Mouse (Mus musculus) embryonic facial prominence, embryonic 10.5 days (tissue): ENCODE measurements at regions not wholly inside any gene's neighbourhood (a gene's known extent, or its start where the extent isn't known, plus 50 kb on each side); places are given as distances from the start of the nearest gene placed in this dataset.

Source experiments
- DNase-seq: peaks from one replicate; pipeline ENCODE4 v3.0.0-alpha.2; 2017; ENCODE audit warnings: low spot score
- H3K27ac ChIP-seq: fragments of 300-500 bp; sonication (generic); replicated peaks from 2 replicates; pipeline ENCODE4 v1.5.1; 2016; ENCODE audit warnings: mild to moderate bottlenecking
- H3K27me3 ChIP-seq: fragments of 300-500 bp; sonication (generic); replicated peaks from 2 replicates; pipeline ENCODE4 v1.6.1; 2016; ENCODE audit warnings: low read depth, mild to moderate bottlenecking; ENCODE audit not compliant: poor library complexity, severe bottlenecking
- H3K36me3 ChIP-seq: fragments of 300-500 bp; sonication (generic); replicated peaks from 2 replicates; pipeline ENCODE4 v1.6.1; 2016; ENCODE audit warnings: mild to moderate bottlenecking, moderate library complexity
- H3K4me1 ChIP-seq: fragments of 300-500 bp; sonication (generic); 2 replicates; pipeline ENCODE4 v1.6.1; 2016
- H3K4me3 ChIP-seq: fragments of 300-500 bp; sonication (generic); 2 replicates; pipeline ENCODE4 v1.5.1; 2016; ENCODE audit warnings: mild to moderate bottlenecking, moderate library complexity
- H3K9me3 ChIP-seq: fragments of 300-500 bp; sonication (generic); 2 replicates; pipeline ENCODE4 v1.6.1; 2016; ENCODE audit warnings: mild to moderate bottlenecking
- WGBS: fragments of 180-500 bp; shearing (Covaris S2); methylation state at CpG from one replicate; pipeline ENCODE4 v1.1.7; 2016; 5-methylcytosine and 5-hydroxymethylcytosine counted together

DNA sequence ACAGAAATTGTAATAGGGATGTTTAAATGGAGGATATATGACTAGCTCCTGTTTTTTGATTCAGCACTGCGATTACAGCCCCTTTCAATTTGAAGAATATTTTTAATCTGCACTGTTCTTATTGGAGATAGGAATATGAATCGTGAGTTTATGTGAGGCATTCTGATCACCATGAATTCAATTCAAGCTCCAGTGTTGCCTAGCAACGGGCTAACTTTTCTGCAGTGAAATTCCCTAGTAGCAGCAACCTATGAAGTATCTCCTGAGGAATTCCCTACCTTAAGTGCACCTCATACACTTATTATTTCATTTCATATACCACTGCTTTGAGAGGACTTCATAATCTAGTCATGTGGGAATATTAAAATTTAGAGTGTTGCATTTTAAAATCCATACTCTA, 465.4 kb upstream of the Rps6ka3 start:
- no peak for DNase-seq
- 85% methylated on average over 3 of the region's 3 CpGs for WGBS
- no peak overlapping the region for H3K27ac ChIP-seq

DNA sequence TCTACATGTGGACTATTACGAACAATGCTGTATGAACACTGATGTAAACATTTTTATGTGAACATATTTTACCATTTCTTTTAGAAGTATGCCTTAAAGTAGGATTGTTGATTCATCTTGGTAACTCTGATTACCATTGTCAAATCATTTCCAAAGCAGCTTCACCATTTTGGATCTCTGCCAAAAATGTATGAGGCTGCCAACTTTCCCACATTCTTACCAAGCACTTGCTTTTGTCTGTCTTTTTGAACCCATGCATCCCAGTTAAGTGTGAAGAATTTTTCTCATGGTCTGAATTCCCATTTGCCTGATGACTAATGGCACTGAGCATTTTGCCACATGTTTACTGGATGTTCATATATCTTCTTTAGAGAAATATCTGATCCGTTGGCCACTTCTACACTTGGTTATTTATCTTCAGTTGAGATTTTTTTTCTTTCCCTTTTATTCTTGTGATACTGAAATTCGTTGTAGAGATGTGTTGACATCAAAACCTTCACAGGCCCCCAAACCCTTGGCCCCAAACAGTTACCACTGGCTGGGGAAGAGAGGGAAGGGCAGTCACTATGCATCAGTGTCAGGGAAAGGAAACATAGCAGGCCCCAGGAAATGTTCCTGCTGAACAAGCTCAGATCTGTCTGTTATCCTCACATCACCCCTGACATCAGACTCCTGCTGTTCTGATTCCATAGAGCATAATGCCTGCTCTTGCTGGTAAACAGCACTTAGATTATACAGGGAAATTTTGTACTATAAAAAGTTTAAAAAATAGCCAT, 464.2 kb upstream of the Rps6ka3 start:
- no peaks in the 10 kb centered on the region for H3K36me3 ChIP-seq
- WGBS: 75% methylated on average over 3 of the region's 3 CpGs
- no peaks in the 10 kb centered on the region for H3K4me1 ChIP-seq
- no peak overlapping the region for H3K4me3 ChIP-seq
- no peak for DNase-seq
- peaks cover 33% of the 10 kb centered on the region for H3K27me3 ChIP-seq
- H3K27ac ChIP-seq: no peak overlapping the region
- H3K9me3 ChIP-seq: no peaks in the 10 kb centered on the region

More for the DNA sequence above, 465.4 kb upstream of the Rps6ka3 start:
- Histone ChIP-seq H3K4me3 (no peak overlapping the region), H3K27me3 (peaks cover 28% of the 10 kb centered on the region), H3K4me1 (no peaks in the 10 kb centered on the region), H3K9me3 (no peaks in the 10 kb centered on the region), H3K36me3 (no peaks in the 10 kb centered on the region)
